Mouse (Mus musculus): ENCODE results near the gene Mrpl38. TPM values are rescaled to one million over a fixed set of nuclear protein-coding genes. Genes with fewer than 3 reads are reported as not detected.
A peak's percentile ranks its signal among the peaks of the same experiment; 100 is the strongest.

Gene Mrpl38
- polyA plus RNA-seq, 1 experiment, result 99.5 TPM

- peaks cover 20% of the 10 kb centered on the region for H3K4me1 ChIP-seq (ENCODE audit: control insufficient read depth, insufficient read depth, insufficient read length, low read length)
- peak overlapping the region; percentile 89 for H3K27ac ChIP-seq (replicated peaks; ENCODE audit: low read depth, low read length)
- peak overlapping the region; percentile 82 for H3K4me3 ChIP-seq (ENCODE audit: insufficient read depth, low read depth, low read length)
Measured at GRCm38 (mm10) chr11:116108464-116109137, 30.1 kb downstream of the Mrpl38 start.

- H3K27ac ChIP-seq (replicated peaks; ENCODE audit: low read depth, low read length), result peak overlapping the region; percentile 89; the same call in 1 of the 2 replicates
- H3K4me3 ChIP-seq (ENCODE audit: insufficient read depth, low read depth, low read length), result peak overlapping the region; percentile 82
- peaks cover 22% of the 10 kb centered on the region for H3K4me1 ChIP-seq (ENCODE audit: control insufficient read depth, insufficient read depth, insufficient read length, low read length)
Measured at GRCm38 (mm10) chr11:116107777-116108285, 30.8 kb downstream of the Mrpl38 start.

- peaks cover 25% of the 10 kb centered on the region for H3K4me1 ChIP-seq (ENCODE audit: control insufficient read depth, insufficient read depth, insufficient read length, low read length)
- H3K4me3 ChIP-seq (ENCODE audit: insufficient read depth, low read depth, low read length), result peak overlapping the region; percentile 82
- H3K27ac ChIP-seq (replicated peaks; ENCODE audit: low read depth, low read length), result 0 out of 2 replicates have a peak overlapping the region, but pooled peaks have one; percentile 5
Measured at GRCm38 (mm10) chr11:116106963-116107776, 31.5 kb downstream of the Mrpl38 start.

- H3K4me3 ChIP-seq (ENCODE audit: insufficient read depth, low read depth, low read length), result no peak overlapping the region
- H3K27ac ChIP-seq (replicated peaks; ENCODE audit: low read depth, low read length), result no peak overlapping the region
- peaks cover 32% of the 10 kb centered on the region for H3K4me1 ChIP-seq (ENCODE audit: control insufficient read depth, insufficient read depth, insufficient read length, low read length)
Measured at GRCm38 (mm10) chr11:116106154-116106962, 32.3 kb downstream of the Mrpl38 start.

GRCm38 (mm10) chr11:116105065-116105464, 33.6 kb downstream of the Mrpl38 start:
- no peak overlapping the region for H3K4me3 ChIP-seq (ENCODE audit: insufficient read depth, low read depth, low read length)
- H3K27ac ChIP-seq (replicated peaks; ENCODE audit: low read depth, low read length), result no peak overlapping the region
- peaks cover 41% of the 10 kb centered on the region for H3K4me1 ChIP-seq (ENCODE audit: control insufficient read depth, insufficient read depth, insufficient read length, low read length)

- Histone ChIP-seq H3K27ac (replicated peaks; ENCODE audit: low read depth, low read length) (peak overlapping the region; percentile 81), H3K4me1 (ENCODE audit: control insufficient read depth, insufficient read depth, insufficient read length, low read length) (peaks cover 49% of the 10 kb centered on the region), H3K4me3 (ENCODE audit: insufficient read depth, low read depth, low read length) (no peak overlapping the region)
Measured at GRCm38 (mm10) chr11:116104006-116104646, 34.5 kb downstream of the Mrpl38 start.

- no peak overlapping the region for H3K4me3 ChIP-seq (ENCODE audit: insufficient read depth, low read depth, low read length)
- H3K4me1 ChIP-seq (ENCODE audit: control insufficient read depth, insufficient read depth, insufficient read length, low read length), result peaks cover 52% of the 10 kb centered on the region
- peak overlapping the region; percentile 58 for H3K27ac ChIP-seq (replicated peaks; ENCODE audit: low read depth, low read length)
Measured at GRCm38 (mm10) chr11:116103572-116103971, 35.1 kb downstream of the Mrpl38 start.

- H3K4me1 ChIP-seq (ENCODE audit: control insufficient read depth, insufficient read depth, insufficient read length, low read length), result peaks cover 45% of the 10 kb centered on the region
- H3K4me3 ChIP-seq (ENCODE audit: insufficient read depth, low read depth, low read length), result no peak overlapping the region
Measured at GRCm38 (mm10) chr11:116102472-116102871, 36.2 kb downstream of the Mrpl38 start.

GRCm38 (mm10) chr11:116101931-116102381, 36.7 kb downstream of the Mrpl38 start:
- H3K27ac ChIP-seq (replicated peaks; ENCODE audit: low read depth, low read length), result peak overlapping the region; percentile 51
- H3K4me3 ChIP-seq (ENCODE audit: insufficient read depth, low read depth, low read length), result no peak overlapping the region
- H3K4me1 ChIP-seq (ENCODE audit: control insufficient read depth, insufficient read depth, insufficient read length, low read length), result peaks cover 42% of the 10 kb centered on the region

More at GRCm38 (mm10) chr11:116102472-116102871, 36.2 kb downstream of the Mrpl38 start:
- peak overlapping the region; percentile 51 for H3K27ac ChIP-seq (replicated peaks; ENCODE audit: low read depth, low read length)

GRCm38 (mm10) chr11:116100839-116101238, 37.8 kb downstream of the Mrpl38 start:
- H3K4me1 ChIP-seq (ENCODE audit: control insufficient read depth, insufficient read depth, insufficient read length, low read length), result peaks cover 42% of the 10 kb centered on the region
- peak overlapping the region; percentile 42 for H3K27ac ChIP-seq (replicated peaks; ENCODE audit: low read depth, low read length)
- H3K4me3 ChIP-seq (ENCODE audit: insufficient read depth, low read depth, low read length), result no peak overlapping the region

- Histone ChIP-seq H3K27ac (replicated peaks; ENCODE audit: low read depth, low read length) (peak overlapping the region; percentile 42), H3K4me1 (ENCODE audit: control insufficient read depth, insufficient read depth, insufficient read length, low read length) (peaks cover 44% of the 10 kb centered on the region), H3K4me3 (ENCODE audit: insufficient read depth, low read depth, low read length) (no peak overlapping the region)
Measured at GRCm38 (mm10) chr11:116100385-116100784, 38.3 kb downstream of the Mrpl38 start.

GRCm38 (mm10) chr11:116099462-116099861, 39.2 kb downstream of the Mrpl38 start:
- H3K4me3 ChIP-seq (ENCODE audit: insufficient read depth, low read depth, low read length), result no peak overlapping the region
- peaks cover 43% of the 10 kb centered on the region for H3K4me1 ChIP-seq (ENCODE audit: control insufficient read depth, insufficient read depth, insufficient read length, low read length)
- H3K27ac ChIP-seq (replicated peaks; ENCODE audit: low read depth, low read length), result peak overlapping the region; percentile 75

- Histone ChIP-seq H3K4me1 (ENCODE audit: control insufficient read depth, insufficient read depth, insufficient read length, low read length) (peaks cover 42% of the 10 kb centered on the region), H3K4me3 (ENCODE audit: insufficient read depth, low read depth, low read length) (no peak overlapping the region), H3K27ac (replicated peaks; ENCODE audit: low read depth, low read length) (peak overlapping the region; percentile 75)
Measured at GRCm38 (mm10) chr11:116098711-116099460, 39.8 kb downstream of the Mrpl38 start.

Measured in brown adipose tissue, adult 24 weeks (tissue).